Mouse (Mus musculus): ENCODE results near the gene Pex10. TPM values are rescaled to one million over a fixed set of nuclear protein-coding genes. Genes with fewer than 3 reads are reported as not detected.
"Not testable (repeated sequence)": the region's sequence is repeated elsewhere in the genome, so short reads cannot be mapped to it uniquely, and the experiment has no call there.

Gene Pex10
- polyA plus RNA-seq, 1 experiment from 2014 or later, result 19.7 TPM

- H3K27ac ChIP-seq, result no peak overlapping the region
- no peaks in the 10 kb centered on the region for H3K27me3 ChIP-seq (ENCODE audit: insufficient read depth, low read length)
- H3K4me3 ChIP-seq (replicated peaks; ENCODE audit: low read depth, low read length), result no peak overlapping the region
- DNase-seq (ENCODE audit: low spot score) (no peak), ATAC-seq (replicated peaks; ENCODE audit: low FRiP score, low read depth) (no peak)
- peaks cover 33% of the 10 kb centered on the region for H3K36me3 ChIP-seq (ENCODE audit: insufficient read depth, low read length)
- no peak overlapping the region for H3K4me2 ChIP-seq (ENCODE audit: low read length)
- H3K9me3 ChIP-seq (replicated peaks; ENCODE audit: low read length), result no peaks in the 10 kb centered on the region
- no peak overlapping the region for H3K9ac ChIP-seq (ENCODE audit: low read depth, low read length)
- peaks cover 9% of the 10 kb centered on the region for H3K4me1 ChIP-seq (replicated peaks; ENCODE audit: insufficient read depth, low read length)
- TF ChIP-seq CTCF (IDR thresholded peaks at IDR 0.05; ENCODE audit: low read depth), result peak; percentile 49
- WGBS, result 81% methylated on average over 6 of the region's 6 CpGs
Observed at GRCm38 (mm10) chr4:155069191-155069590, 2.4 kb downstream of the Pex10 start.

GRCm38 (mm10) chr4:155070199-155070598 is 3.4 kb downstream of the Pex10 start:
- H3K4me2 ChIP-seq (ENCODE audit: low read length), result no peak overlapping the region
- no peak for DNase-seq (ENCODE audit: low spot score)
- H3K27me3 ChIP-seq (ENCODE audit: insufficient read depth, low read length), result no peaks in the 10 kb centered on the region
- WGBS, result 90% methylated on average over 13 of the region's 13 CpGs
- TF ChIP-seq CTCF (IDR thresholded peaks at IDR 0.05; ENCODE audit: low read depth), result no peak
- H3K36me3 ChIP-seq (ENCODE audit: insufficient read depth, low read length), result peaks cover 43% of the 10 kb centered on the region
- H3K4me1 ChIP-seq (replicated peaks; ENCODE audit: insufficient read depth, low read length), result peaks cover 9% of the 10 kb centered on the region
- H3K4me3 ChIP-seq (replicated peaks; ENCODE audit: low read depth, low read length), result no peak overlapping the region
- no peak for ATAC-seq (replicated peaks; ENCODE audit: low FRiP score, low read depth)
- no peaks in the 10 kb centered on the region for H3K9me3 ChIP-seq (replicated peaks; ENCODE audit: low read length)
- no peak overlapping the region for H3K27ac ChIP-seq
- H3K9ac ChIP-seq (ENCODE audit: low read depth, low read length), result no peak overlapping the region

DNA sequence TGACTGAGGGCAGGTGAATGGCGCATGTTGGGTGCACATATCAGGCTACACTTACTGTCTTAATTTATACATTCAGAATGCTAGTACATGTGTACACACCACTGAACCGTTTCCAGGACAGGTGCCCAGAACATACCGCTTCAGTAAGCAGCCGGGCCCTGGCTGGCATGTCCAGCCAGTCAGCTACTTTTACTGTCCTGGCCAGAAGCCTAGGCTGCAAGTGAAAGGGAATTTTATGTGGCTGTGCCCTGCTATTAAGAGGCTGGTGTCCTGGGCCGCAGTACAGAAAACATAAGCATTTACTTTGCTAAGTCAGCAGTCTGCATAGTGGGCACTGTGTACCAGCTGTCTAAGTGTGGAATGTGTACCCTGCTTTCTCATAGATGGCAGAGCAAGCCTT is 4.1 kb downstream of the Pex10 start:
- Histone ChIP-seq H3K9ac (ENCODE audit: low read depth, low read length) (no peak overlapping the region), H3K36me3 (ENCODE audit: insufficient read depth, low read length) (peaks cover 50% of the 10 kb centered on the region), H3K4me1 (replicated peaks; ENCODE audit: insufficient read depth, low read length) (peaks cover 9% of the 10 kb centered on the region), H3K4me3 (replicated peaks; ENCODE audit: low read depth, low read length) (no peak overlapping the region), H3K27me3 (ENCODE audit: insufficient read depth, low read length) (no peaks in the 10 kb centered on the region), H3K27ac (0 out of 2 replicates have a peak overlapping the region, but pooled peaks have one; percentile 42), H3K4me2 (ENCODE audit: low read length) (no peak overlapping the region), H3K9me3 (replicated peaks; ENCODE audit: low read length) (no peaks in the 10 kb centered on the region)
- WGBS, result 77% methylated on average over 5 of the region's 5 CpGs
- no peak for TF ChIP-seq CTCF (IDR thresholded peaks at IDR 0.05; ENCODE audit: low read depth)
- ATAC-seq (replicated peaks; ENCODE audit: low FRiP score, low read depth), result no peak
- no peak for DNase-seq (ENCODE audit: low spot score)

GRCm38 (mm10) chr4:155074418-155074817 is 7.6 kb downstream of the Pex10 start:
- no peaks in the 10 kb centered on the region for H3K9me3 ChIP-seq (replicated peaks; ENCODE audit: low read length)
- no peak overlapping the region for H3K4me3 ChIP-seq (replicated peaks; ENCODE audit: low read depth, low read length)
- 64% methylated on average over 9 of the region's 9 CpGs for WGBS
- no peak for TF ChIP-seq CTCF (IDR thresholded peaks at IDR 0.05; ENCODE audit: low read depth)
- H3K9ac ChIP-seq (ENCODE audit: low read depth, low read length), result no peak overlapping the region
- peaks cover 68% of the 10 kb centered on the region for H3K36me3 ChIP-seq (ENCODE audit: insufficient read depth, low read length)
- H3K27me3 ChIP-seq (ENCODE audit: insufficient read depth, low read length), result no peaks in the 10 kb centered on the region
- H3K4me2 ChIP-seq (ENCODE audit: low read length), result no peak overlapping the region
- H3K27ac ChIP-seq, result no peak overlapping the region
- DNase-seq (ENCODE audit: low spot score) (no peak), ATAC-seq (replicated peaks; ENCODE audit: low FRiP score, low read depth) (no peak)
- no peaks in the 10 kb centered on the region for H3K4me1 ChIP-seq (replicated peaks; ENCODE audit: insufficient read depth, low read length)

DNA sequence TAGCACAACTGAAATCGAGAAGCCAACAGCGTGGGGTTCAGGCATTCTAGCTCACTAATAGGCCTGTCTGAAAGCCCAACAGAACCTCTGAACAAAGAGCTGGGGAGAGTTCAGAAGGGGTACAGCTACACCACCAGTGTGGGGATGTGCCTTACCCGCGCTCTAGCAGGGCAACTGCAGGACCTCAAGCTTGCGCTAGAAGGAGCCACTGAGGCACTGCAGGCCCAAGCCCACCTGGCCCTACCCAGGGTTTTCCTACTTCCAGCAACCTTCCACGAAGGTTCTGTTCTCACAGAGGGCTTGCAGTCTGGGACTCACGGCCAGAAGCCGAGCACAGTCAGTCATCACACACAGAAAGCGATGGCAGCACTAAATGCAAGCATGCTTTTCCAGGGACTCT is 8.3 kb downstream of the Pex10 start:
- H3K4me2 ChIP-seq (ENCODE audit: low read length), result no peak overlapping the region
- DNase-seq (ENCODE audit: low spot score) (no peak), ATAC-seq (replicated peaks; ENCODE audit: low FRiP score, low read depth) (no peak)
- TF ChIP-seq CTCF (IDR thresholded peaks at IDR 0.05; ENCODE audit: low read depth), result no peak; the same call in 1 of the 2 replicates
- no peaks in the 10 kb centered on the region for H3K9me3 ChIP-seq (replicated peaks; ENCODE audit: low read length)
- no peak overlapping the region for H3K9ac ChIP-seq (ENCODE audit: low read depth, low read length)
- no peaks in the 10 kb centered on the region for H3K4me1 ChIP-seq (replicated peaks; ENCODE audit: insufficient read depth, low read length)
- H3K27ac ChIP-seq, result no peak overlapping the region
- WGBS, result 89% methylated on average over 9 of the region's 9 CpGs
- peaks cover 69% of the 10 kb centered on the region for H3K36me3 ChIP-seq (ENCODE audit: insufficient read depth, low read length)
- no peaks in the 10 kb centered on the region for H3K27me3 ChIP-seq (ENCODE audit: insufficient read depth, low read length)
- H3K4me3 ChIP-seq (replicated peaks; ENCODE audit: low read depth, low read length), result no peak overlapping the region

DNA sequence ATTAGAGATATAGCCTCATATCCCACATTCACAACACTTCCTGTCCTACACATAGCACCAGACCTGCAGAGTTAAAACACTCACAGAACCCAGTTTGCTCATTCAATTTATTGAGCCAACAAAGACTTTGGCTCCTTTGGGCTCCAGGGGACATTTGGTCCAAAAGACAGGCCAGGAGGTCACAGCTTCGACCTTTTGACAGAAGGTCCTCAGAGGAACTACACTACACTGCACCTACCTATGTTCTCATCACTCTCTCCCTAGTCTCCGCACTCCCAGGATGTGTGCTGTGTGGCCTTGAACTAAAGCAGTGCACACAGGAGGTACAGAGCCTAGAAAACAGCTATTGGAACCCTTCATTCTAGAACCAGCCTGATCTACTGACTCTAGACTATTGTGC is 9.0 kb downstream of the Pex10 start:
- peaks cover 66% of the 10 kb centered on the region for H3K36me3 ChIP-seq (ENCODE audit: insufficient read depth, low read length)
- no peaks in the 10 kb centered on the region for H3K27me3 ChIP-seq (ENCODE audit: insufficient read depth, low read length)
- no peaks in the 10 kb centered on the region for H3K4me1 ChIP-seq (replicated peaks; ENCODE audit: insufficient read depth, low read length)
- TF ChIP-seq CTCF (IDR thresholded peaks at IDR 0.05; ENCODE audit: low read depth), result no peak
- no peak for ATAC-seq (replicated peaks; ENCODE audit: low FRiP score, low read depth)
- no peak overlapping the region for H3K27ac ChIP-seq
- H3K9me3 ChIP-seq (replicated peaks; ENCODE audit: low read length), result no peaks in the 10 kb centered on the region
- H3K9ac ChIP-seq (ENCODE audit: low read depth, low read length), result no peak overlapping the region
- H3K4me2 ChIP-seq (ENCODE audit: low read length), result no peak overlapping the region
- H3K4me3 ChIP-seq (replicated peaks; ENCODE audit: low read depth, low read length), result no peak overlapping the region
- 88% methylated on average over 2 of the region's 2 CpGs for WGBS
- DNase-seq (ENCODE audit: low spot score), result no peak

- 62% methylated on average over 9 of the region's 9 CpGs for WGBS
- Histone ChIP-seq H3K4me3 (replicated peaks; ENCODE audit: low read depth, low read length) (no peak overlapping the region), H3K4me2 (ENCODE audit: low read length) (no peak overlapping the region), H3K27ac (no peak overlapping the region), H3K27me3 (ENCODE audit: insufficient read depth, low read length) (no peaks in the 10 kb centered on the region), H3K36me3 (ENCODE audit: insufficient read depth, low read length) (peaks cover 62% of the 10 kb centered on the region), H3K9ac (ENCODE audit: low read depth, low read length) (no peak overlapping the region), H3K9me3 (replicated peaks; ENCODE audit: low read length) (no peaks in the 10 kb centered on the region), H3K4me1 (replicated peaks; ENCODE audit: insufficient read depth, low read length) (no peaks in the 10 kb centered on the region)
- ATAC-seq (replicated peaks; ENCODE audit: low FRiP score, low read depth) (no peak), DNase-seq (ENCODE audit: low spot score) (no peak)
- no peak for TF ChIP-seq CTCF (IDR thresholded peaks at IDR 0.05; ENCODE audit: low read depth)
Observed at GRCm38 (mm10) chr4:155076677-155077076, 9.9 kb downstream of the Pex10 start.

DNA sequence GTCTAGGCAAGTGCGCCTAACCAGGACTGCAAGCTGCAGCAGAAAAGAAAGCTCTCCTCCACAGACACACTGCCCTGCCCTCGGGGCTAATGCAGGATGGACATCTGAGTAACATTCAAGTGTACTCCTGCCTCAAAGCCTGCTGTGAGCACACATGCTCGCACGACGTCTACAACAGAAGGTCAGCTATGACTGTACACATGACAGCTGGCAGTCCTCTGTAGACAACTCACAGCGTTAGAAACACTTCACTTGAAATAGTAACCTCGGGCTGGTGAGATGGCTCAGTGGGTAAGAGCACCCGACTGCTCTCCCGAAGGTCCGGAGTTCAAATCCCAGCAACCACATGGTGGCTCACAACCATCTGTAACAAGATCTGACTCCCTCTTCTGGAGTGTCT is 12.0 kb downstream of the Pex10 start:
- H3K27me3 ChIP-seq (ENCODE audit: insufficient read depth, low read length); H3K9me3 ChIP-seq (replicated peaks; ENCODE audit: low read length); H3K27ac ChIP-seq; H3K4me2 ChIP-seq (ENCODE audit: low read length); DNase-seq (ENCODE audit: low spot score); ATAC-seq (replicated peaks; ENCODE audit: low FRiP score, low read depth); H3K9ac ChIP-seq (ENCODE audit: low read depth, low read length); H3K4me3 ChIP-seq (replicated peaks; ENCODE audit: low read depth, low read length); H3K4me1 ChIP-seq (replicated peaks; ENCODE audit: insufficient read depth, low read length): not testable (repeated sequence)
- peaks cover 50% of the 10 kb centered on the region for H3K36me3 ChIP-seq (ENCODE audit: insufficient read depth, low read length)
- WGBS, result 86% methylated on average over 10 of the region's 10 CpGs

Measured in kidney, postnatal 0 days (tissue).